Mouse (Mus musculus) G1E (cell line): ENCODE measurements around the gene Itpa.

Source experiments
- CTCF ChIP-seq: IDR thresholded peaks from 2 replicates; pipeline ENCODE4 v1.5.1; 2012; ENCODE audit warnings: low read depth, low read length, inconsistent platforms, mixed read lengths
- GATA1 ChIP-seq: IDR thresholded peaks from 2 replicates; pipeline ENCODE4 v1.6.1; 2012; ENCODE audit warnings: borderline replicate concordance, low read length, inconsistent platforms, mixed read lengths
- GATA2 ChIP-seq: IDR thresholded peaks from 2 replicates; pipeline ENCODE4 v1.6.1; 2012; ENCODE audit warnings: low read depth, low read length, inconsistent platforms, borderline replicate concordance
- POLR2AphosphoS5 ChIP-seq: IDR thresholded peaks from 2 replicates; pipeline ENCODE4 v1.6.1; 2012; ENCODE audit warnings: low read depth, low read length, inconsistent platforms; ENCODE audit not compliant: insufficient replicate concordance
- TAL1 ChIP-seq: conservative IDR thresholded peaks from 2 replicates; pipeline ENCODE4 v1.6.1; 2012; ENCODE audit warnings: low read depth, low read length, inconsistent platforms, mixed read lengths

- TF ChIP-seq CTCF (no peak), POLR2AphosphoS5 (no peak), GATA2 (no peak), GATA1 (no peak), TAL1 (no peak)
These were observed 11.6 kb upstream of the Itpa start for GRCm38 (mm10) chr2:130655660-130656339.
